Mouse (Mus musculus): Measurements from ENCODE around the gene Krtap4-7.
"Not testable (repeated sequence)": the region's sequence is repeated elsewhere in the genome, so short reads cannot be mapped to it uniquely, and the experiment has no call there.

The Krtap4-7 gene

DNA sequence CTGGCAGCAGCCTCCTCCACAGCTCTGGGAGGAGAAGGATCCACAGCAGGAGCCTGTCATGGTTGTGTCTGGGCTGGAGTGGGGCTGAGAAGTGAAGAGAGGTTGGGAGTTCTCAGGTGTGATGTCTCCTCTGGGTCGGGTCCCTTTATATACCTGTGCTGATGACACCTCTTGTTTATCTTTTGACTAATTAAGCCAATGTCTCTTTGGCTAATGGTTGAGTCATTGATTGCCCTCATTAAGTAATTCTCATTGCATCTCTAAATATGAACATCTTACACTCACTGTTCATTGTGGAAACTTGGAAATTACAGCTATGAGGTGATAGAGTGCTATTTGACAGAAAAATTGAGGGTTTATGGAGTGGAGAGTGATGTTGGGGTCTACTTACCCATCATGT is 40.7 kb downstream of the Krtap4-7 start, which contains the start of gene Gm11938:
TSS of gene Gm11938 (minus strand) at position 101 of the 400 bp plus-strand sequence.
- not testable (repeated sequence) for DNase-seq (ENCODE audit: inconsistent age in 2 of 2, low spot score in 1 of 2)

DNA sequence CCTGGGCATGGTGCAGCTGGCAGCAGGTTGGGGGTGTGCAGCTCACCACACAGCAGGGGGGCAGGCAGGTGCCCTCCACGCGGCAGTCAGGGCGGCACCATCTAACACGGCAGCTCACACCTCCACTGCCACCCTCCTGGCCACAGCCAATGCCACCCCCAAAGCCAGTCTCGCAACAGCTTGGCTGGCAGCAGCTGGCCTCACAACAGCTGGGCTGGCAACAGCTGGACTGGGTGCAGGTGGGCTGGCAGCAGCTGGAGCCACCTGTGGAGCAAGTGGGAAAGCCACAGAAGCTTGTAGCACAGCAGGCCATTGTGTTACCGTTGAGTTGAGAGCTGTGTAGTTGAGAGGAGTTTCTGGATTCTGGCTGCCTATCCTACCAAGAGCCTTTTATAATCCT is 46.1 kb downstream of the Krtap4-7 start, which contains the start of gene Krtap9-3:
TSS of gene Krtap9-3 (minus strand) at position 364 of the 400 bp plus-strand sequence.
- not testable (repeated sequence) for DNase-seq (ENCODE audit: inconsistent age in 2 of 2, low spot score in 1 of 2)
